Mouse (Mus musculus): ENCODE data around the gene Il27ra.

Il27ra gene

DNA sequence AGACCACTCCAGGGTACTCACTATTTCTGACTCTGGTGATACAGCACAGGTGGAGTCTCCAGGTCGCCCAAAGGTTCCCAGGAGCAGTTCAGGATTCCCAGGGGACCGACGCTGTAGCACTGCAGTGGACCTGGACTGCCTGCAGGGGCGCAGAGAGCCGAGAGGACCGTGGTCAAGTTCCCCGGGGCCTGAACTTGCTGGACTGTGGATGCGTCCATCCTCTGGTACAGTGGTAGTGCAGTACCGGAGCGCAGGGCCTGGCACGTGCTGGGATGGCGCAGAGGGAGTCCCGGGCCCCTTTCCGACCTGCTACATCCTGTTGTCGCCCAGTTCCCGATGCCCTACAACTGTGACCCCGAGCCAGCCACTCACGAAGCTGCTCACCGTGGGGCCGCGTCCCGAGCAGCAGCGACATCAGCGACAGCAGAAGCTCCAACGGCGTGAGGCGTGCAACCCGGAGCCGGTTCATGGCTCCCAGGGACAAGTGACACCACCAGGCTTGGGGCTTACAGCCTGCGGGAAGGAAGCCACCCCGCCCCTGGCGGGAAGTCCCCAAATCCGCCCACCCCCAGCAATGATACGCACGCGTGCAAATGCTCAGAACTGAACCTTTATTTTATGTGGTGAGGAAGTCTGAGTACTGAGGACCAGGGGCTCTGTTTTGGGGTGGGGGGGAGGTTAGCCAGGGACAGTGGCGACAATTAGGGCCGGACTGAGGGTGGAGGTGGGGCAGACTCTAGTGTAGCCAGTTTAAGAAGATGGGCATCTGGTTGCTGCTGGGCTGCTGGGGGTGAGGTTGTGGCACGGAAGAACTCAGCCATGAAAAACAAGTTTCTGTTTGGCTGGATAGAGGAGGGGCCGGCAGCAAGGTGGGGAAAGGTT, at the start of gene Il27ra:
TSS of gene Il27ra (minus strand) at position 524 of the 882 bp plus-strand sequence.
- peak; percentile 84 for DNase-seq (ENCODE audit: low spot score)

DNA sequence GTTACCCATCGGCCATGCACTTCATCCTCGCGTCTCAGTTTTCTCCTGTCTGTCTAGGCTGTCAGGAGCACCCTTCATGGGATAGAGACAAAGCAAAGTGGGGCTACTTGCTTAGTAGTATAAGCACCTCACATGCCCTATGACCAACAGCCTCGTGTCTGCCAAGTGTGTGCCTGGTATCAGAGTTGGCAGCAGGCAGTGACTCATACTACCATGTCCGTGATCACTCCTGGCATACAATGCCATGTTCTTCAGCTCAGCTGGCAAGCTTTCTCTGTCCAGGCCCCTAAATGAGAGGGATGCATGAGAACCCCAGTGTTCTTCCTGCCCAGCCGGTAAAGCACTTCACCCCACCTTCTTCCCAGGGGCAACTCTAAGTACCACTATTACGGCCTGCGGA, 48.2 kb upstream of the Il27ra start:
- no peak for DNase-seq (ENCODE audit: low spot score)

DNA sequence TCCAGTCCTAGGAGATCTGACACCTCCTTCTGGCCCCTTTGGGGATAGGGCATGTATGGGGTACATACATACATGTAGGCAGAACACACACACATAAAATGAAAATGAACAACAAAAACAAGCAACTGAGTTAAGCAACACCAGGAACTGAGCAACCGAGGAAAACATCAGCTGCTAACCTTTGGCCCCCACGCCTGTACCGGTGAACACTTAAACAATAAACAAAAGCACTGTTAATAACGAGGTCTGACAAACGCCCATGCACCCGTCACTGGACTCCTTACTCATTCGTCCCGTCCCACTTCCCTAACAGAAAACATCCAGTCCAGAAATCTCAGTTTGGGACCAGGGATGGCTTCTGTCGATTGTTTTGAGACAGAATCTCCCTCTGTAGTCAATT, 46.9 kb upstream of the Il27ra start:
- DNase-seq (ENCODE audit: low spot score): no peak

DNA sequence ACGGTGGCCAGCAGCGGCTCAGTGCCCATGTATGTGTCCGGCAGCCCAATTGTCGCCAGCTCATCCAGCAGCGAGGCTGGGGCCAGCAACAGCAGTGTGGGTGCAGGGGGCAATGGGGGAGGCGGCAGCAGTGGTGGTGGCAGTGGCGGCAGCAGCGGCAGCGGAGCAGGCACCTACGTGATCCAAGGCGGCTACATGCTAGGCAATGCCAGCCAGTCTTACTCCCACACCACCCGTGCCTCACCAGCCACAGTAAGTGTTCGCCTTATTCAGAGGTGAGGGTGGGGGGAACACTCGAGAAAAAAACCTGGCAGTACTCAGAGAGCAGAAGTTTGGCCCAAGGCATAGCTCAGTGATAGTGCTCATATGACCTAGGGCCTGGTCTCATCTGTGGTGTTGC, 45.4 kb upstream of the Il27ra start:
- no peak for DNase-seq (ENCODE audit: low spot score)

DNA sequence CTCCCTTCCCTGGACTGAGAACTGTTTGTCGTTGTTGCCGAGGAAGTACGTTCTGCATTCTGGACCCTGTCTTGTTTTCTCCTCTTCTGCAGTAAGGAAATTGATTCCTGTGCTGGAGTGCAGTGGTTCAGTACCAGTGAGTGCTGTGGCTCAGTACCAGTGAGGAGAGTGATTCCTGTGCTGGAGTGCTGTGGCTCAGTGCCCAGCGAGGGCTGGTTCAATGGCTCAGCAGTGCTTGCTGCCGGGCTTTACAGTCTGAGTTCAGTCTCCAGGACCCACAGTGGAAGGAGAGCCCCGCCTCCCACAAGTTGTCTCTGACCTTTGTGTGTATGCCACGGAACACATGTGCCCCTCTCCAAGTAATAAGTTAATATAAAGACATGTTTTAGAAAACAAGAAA, 44.8 kb upstream of the Il27ra start:
- no peak for DNase-seq (ENCODE audit: low spot score)

DNA sequence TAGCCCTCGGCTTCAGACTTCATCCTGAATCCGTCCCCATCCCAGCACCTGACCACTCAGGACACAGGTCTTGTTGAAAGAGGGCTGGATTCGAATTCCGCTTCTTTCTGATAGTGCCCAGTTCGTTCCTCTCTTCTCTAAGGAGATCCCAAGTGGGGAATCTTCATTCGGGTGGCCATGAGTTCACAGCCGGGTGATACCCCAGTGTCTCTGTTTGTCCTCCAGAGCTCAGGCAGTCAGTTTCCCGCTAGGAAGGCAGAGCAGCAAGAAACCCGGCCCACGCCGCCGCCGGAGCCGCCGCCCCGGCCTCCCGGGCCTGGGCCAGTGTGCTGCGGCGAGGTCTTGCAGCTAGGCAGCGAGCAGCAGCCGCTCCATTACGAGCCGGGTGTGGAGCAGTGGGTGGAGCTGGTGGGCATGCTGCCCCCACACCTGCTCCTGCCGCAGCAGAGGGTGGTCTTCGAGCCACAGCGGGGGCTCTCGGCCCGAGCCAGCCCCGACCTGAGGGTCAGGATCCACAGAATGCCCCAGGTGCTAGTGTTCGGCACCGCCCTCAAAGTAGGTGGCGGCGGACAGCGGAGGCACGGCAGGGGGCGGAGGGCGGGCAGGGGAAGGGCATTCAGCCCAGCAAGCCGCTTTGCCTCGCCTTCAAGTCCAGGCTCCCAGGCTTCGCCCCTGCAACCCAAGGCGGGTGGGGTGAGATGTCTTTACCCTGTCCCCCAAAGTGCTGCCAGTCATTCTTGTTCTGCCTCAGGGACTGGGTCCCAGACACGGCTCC, 42.1 kb upstream of the Il27ra start:
- DNase-seq (ENCODE audit: low spot score): no peak

DNA sequence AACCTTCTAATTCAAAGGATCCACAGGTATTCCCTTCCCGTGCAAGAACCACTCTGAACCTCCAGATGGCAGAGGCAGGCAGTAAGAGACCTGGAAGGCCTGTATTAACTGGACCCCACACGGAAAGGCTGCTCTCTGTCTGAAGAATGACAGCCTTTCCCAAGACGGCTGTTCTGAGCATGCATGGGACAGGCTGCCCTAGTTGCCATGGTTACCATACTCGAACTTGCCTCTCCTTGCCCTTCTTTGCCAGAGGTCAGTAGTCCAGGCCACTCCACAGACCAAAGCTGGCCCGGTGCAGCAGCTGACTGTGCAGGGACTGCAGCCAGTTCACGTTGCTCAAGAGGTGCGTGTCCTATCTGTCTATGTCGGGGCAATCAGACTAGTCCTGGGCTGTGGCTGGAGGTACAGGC, 41.4 kb upstream of the Il27ra start:
- DNase-seq (ENCODE audit: low spot score): no peak

DNA sequence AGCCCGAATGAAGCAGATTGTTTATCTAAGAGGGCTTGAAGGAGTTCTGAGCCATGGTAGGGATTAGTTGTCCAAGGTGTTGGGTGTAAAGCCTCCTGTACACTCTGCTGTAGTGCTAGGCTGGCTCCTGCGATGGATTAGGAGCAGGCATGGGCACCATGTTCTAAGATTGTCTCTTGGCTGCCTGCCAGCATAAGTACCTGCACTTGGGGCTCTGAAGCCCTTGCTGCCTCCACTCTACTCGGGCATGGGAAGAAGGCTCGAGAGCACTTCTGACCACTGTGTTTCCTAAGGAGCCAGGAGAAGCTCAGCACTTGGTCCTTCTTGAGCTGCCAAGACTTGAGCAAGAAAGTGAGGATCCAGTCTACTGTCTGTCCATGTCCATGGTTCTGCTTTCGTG, 36.8 kb upstream of the Il27ra start:
- no peak for DNase-seq (ENCODE audit: low spot score)

DNA sequence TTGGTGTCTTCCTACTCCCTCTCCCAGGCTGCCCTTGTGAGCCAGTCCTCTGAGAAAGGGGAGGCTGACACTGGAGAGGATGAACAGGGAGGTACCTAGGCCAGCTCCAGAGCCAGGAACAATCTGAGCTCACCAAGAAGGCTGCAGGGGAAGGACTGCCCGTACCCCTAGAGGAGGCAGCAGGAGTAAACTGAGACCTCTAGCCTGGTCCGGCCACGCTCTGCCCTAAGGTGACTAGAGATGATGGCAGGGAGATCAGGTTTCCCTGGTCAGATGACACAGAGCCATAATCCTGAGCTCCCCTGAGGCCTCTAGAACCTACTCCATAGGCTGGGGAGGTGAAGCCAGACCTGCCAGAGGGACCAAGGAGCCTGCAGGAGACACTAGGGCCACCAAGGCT, 34.5 kb upstream of the Il27ra start:
- no peak for DNase-seq (ENCODE audit: low spot score)

DNA sequence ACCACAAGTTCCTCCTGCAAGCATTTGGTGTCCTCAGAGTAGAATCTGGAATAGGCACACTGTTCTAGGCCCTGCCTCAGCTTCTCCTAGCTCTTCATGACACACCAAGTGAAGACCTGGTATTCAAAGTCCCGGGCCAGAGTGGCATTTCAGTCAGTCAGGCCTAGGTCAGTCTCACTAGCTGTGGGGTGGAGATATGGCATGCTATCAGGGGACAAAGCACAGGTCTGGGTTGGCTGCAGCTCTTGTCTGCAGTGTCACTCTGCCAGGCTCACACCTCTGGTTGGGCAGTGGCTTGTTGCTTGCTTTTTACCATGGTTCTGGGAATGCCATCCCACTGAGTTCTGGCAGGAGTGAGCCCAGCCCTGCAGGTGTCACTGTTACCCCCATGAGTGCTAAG, 34.0 kb upstream of the Il27ra start:
- DNase-seq (ENCODE audit: low spot score): no peak

DNA sequence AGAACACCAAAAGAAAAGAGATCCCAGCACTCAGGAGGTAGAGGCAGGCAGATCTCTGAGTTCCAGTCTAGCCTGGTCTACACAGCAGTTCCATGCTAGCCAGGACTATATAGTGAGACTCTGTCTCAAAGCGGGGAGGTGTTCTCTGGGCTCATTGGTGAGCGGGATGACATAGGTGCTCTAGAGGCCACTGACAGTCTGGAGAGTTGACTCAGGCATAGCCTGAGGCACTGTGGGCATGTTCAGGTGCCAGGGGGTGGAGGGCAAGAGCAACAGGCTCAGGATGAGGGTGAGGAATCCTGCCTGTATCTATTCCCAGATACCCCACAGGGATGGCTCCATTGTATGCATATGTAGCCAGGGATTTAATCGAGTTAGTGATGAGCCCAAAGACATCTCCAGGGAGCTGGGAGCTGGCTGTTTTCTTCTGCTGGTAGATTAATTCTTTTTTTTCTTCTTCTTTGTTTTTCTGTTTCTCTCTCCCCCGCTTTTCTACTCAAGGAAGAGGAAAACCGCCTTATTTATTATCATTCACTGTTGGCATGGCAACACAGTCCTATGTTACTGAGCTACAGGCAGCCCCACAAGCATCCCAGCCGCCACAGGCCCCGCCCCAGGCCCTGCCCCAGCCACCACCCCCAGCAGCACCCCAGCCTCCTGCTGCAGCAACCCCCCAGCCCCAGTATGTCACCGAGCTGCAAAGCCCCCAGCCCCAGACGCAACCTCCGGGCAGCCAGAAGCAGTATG, 31.0 kb upstream of the Il27ra start:
- DNase-seq (ENCODE audit: low spot score): no peak

DNA sequence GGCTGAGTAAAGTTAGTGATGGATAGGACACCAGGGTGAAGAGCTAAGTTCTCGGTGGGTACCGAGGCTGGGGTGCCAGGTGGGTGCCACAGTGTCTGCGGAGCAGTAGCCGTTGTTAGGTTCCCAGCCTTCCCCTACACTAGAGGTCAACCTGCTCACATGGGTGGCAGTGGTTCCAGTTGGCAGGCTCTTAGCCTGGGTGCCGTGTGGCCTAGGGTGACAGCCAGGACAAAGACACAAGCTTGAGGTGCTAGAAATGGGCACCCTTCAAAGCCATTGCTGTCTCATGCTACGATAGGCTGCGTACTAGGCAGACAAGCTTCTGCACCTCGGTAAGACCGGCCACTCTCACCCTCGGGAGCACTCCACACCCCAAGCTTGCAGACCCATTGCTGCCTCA, 29.9 kb upstream of the Il27ra start:
- no peak for DNase-seq (ENCODE audit: low spot score)

DNA sequence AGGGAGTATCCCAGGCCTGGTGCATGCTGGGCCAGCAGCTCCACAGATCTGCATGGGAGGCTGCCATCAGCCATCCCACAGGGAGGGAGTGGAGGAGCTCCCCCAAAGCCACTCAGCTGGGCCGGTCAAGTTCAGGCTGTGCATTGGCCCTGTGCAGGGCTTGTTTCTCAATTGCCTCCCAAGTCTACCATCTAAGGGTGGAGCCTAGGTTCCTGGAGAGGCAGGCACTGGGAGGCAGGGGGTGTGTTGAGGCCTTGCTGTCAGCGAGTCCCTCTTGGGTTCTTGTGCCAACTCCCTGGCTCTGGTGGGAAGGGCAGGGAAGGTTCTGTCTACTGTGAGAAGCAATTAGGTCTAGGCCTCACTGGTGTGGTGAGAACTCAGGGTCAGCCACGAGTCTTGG, 29.5 kb upstream of the Il27ra start:
- no peak for DNase-seq (ENCODE audit: low spot score)

DNA sequence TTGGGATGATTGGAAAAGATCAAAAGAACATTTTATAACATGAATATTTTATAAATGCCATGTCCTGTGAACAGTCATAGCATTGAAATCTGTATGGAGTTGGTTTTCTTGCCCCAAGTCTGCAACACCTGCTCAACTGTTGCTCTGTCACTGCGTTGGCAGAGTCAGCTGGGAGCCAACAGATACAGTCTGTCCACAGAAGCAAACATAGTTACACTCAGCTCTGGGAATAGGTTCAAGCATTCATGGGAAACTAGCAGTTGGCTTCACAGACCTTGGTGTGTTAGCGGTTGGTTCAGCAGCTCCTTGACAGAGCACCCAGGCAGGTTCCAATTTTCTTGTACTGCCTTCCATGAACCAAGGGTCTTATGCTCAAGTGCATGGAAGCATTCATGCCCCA, 28.3 kb upstream of the Il27ra start:
- DNase-seq (ENCODE audit: low spot score): no peak

DNA sequence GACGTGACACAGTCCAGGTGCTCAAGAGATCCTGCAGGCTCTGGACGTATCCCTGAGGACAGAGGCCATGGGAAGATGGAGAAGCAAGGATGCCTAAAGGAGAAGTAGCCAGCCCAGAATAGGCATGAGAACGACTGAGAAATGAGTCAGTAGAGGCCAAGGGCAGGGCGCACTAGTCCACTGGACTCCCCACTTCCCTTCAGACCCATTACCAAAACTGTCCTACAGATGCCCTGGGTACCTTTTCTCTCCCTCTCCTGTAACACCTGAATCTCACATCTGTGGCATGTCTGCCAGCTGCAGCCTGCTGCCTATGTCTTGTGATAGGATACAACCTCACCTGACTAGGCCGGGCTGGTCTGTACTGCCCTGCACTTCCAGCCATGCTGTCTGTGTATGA, 27.9 kb upstream of the Il27ra start:
- no peak for DNase-seq (ENCODE audit: low spot score)

DNA sequence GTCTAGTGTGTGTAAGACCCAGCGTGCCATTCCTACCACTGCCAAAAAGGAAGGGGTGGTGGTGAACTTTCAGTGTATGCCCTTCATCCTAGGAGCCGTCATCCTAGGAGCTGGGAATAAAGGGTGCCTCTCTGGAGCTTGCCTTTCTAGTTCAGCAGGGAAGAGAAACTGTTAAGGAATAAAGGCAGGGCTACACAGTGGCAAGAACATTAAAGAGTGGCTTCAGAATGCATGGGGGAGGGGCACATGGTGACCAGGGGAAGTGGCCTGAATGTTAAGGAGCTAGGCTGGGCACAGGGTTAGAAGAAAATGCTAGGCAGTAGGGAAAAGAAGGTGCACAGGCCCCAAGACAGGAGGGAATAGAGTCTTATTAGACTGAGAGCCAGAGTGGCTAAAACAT, 27.4 kb upstream of the Il27ra start:
- no peak for DNase-seq (ENCODE audit: low spot score)

DNA sequence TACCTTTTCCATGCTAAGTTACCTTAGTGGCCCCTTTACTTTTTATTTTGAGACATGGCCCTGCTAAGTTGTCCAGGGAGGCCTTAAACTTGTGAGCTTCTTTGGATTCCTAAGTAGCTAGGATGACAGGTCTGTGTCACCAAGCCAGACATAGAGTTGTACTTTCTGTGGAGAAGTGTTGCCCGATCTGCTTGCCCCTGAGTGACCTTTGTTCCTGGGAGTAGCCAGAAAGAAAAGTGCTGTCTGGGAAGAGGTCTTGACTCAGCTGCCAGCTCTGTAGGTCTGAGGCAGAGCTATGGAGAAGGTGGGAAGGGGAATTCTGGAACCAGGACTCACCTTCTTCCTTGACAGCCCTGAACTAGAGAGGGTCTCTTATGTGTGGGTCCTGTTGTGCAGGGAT, 26.8 kb upstream of the Il27ra start:
- no peak for DNase-seq (ENCODE audit: low spot score)

DNA sequence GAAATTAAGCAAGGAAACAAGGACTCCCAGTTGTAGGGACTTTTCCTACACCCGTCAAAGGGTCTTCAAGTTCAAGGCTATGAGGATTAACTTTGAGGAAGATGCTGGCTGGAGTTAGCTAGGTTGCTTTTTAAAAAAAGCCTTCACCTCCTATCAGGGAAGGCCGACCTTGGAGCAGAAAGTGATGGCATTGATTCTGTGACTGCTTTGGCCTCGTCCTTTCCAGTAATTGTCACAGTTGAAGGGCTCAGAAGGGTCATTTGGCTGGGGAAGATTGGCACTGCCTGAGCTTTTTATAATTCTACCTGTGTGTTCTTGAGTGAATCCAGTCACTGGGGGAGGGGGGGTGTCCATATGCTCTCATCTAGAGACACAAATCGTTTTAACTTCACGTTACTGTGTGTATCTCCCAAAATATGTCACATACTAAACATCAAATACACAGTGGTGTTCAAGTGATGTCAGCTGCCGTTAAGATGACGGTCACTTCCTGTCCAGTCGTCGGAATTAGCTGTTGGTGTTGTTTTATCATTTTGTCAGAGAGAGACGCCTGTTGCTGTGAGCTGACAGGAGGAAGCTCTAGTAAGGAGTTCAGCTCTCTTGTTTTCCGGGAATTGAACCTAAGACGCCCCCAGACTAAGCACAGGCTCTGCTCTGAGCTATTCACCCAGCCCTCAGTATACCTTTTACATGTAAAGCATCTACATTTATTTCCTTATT, 26.1 kb upstream of the Il27ra start:
- no peak for DNase-seq (ENCODE audit: low spot score)

DNA sequence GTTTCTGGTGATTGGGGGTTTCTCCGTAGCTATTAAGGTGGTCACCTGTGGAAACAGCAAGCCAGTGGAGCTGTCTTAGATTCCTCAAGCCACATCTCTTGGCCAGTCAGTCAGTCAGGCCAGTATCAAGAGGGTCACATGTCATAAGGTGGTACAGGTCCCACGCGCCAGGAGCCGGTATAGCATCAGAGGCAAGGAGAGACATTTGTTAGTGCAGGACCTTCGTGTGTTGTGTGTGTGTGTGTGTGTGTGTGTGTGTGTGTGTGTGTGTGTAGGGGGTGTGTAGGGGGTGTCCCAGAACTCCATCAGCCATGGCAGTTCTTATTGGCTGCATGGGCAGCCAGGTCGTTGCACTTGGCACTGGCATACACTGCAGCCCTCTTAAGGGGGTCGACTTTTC, 25.5 kb upstream of the Il27ra start:
- no peak for DNase-seq (ENCODE audit: low spot score)

DNA sequence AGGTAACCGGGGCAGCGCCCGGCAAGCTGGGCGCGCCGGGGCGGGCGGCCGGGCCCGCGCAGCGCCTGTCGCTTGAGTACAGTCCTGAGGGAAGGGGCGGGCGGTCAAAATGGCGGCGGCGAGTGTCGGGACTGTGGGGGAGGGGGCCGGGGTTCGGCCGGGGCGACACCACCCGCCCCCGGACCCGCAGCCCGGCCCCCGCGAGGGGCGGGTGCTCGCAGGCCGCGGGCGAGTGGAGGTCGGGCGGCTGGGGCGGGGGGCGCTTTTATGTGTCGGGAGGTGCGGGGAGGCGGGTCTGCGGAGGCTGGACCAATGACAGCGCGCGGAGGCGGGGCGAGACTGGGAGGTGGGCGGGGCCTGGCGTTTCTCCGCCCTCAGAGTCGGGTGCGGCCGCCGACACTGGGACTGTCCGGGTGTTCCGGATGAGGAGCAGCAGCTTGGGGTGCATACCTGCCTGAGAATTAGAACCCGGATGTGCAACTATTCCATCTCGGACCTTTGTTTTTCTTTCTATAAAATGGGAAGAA, 24.7 kb upstream of the Il27ra start:
- DNase-seq (ENCODE audit: low spot score): peak; percentile 99

DNA sequence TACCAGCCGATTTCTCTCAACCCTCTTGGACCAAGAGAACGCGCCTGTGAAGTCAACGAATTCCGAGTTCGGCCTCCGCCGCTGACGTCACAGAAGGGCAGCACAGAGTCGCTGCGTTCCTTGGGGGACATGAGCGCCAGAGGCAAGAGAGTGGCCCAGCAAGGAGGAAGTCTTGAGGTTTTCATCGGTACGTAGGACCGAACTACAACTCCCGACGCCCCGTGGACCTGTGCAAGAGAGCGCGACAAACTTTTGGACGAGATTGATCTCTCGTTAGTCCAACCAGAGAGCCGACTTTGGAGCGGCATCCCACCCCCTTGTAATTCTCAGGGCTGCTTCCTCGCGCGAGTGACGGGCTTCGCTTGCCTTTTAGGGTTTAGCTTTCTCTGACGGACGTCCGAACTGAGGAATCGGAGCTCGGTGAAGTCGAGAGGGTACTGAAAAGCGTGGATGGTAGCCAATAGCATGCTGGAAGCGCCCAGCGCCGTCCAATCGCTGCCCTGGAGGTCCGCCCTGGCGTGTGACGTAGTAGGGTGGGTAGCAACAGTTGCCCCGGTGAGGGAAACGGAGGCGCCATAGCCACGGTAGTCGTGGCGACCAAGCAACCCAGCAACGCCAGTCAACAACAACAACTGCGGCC, 24.0 kb upstream of the Il27ra start, which contains the start of gene Rfx1:
TSS of gene Rfx1 (plus strand) at position 544 of the 640 bp plus-strand sequence.
- peak; percentile 98 for DNase-seq (ENCODE audit: low spot score)
